Mouse (Mus musculus) hindbrain, embryonic 12.5 days (tissue): ENCODE data around the gene Vstm4. TPM values are rescaled to one million over a fixed set of nuclear protein-coding genes. Genes with fewer than 3 reads are reported as not detected.

Experiments used
- ATAC-seq: fragments of 200-750 bp; cut with Nextera tagmentation; 2 replicates; pipeline ENCODE4 v1.8.0; 2017; ENCODE audit warnings: moderate TSS enrichment; ENCODE audit not compliant: low FRiP score
- H3K27ac ChIP-seq: fragments of 300-500 bp; sonication (generic); 2 replicates; pipeline ENCODE4 v1.5.1; 2016; ENCODE audit warnings: mild to moderate bottlenecking
- H3K27me3 ChIP-seq: fragments of 300-500 bp; sonication (generic); 2 replicates; pipeline ENCODE4 v1.6.1; 2016; ENCODE audit warnings: mild to moderate bottlenecking
- H3K36me3 ChIP-seq: fragments of 300-500 bp; sonication (generic); 2 replicates; pipeline ENCODE4 v1.6.1; 2016; ENCODE audit warnings: mild to moderate bottlenecking
- H3K4me1 ChIP-seq: fragments of 300-500 bp; sonication (generic); 2 replicates; pipeline ENCODE4 v1.6.1; 2016
- H3K4me2 ChIP-seq: fragments of 300-500 bp; sonication (generic); replicated peaks from 2 replicates; pipeline ENCODE4 v1.6.1; 2016; ENCODE audit warnings: mild to moderate bottlenecking
- H3K4me3 ChIP-seq: fragments of 300-500 bp; sonication (generic); 2 replicates; pipeline ENCODE4 v1.5.1; 2016; ENCODE audit warnings: mild to moderate bottlenecking
- H3K9ac ChIP-seq: fragments of 300-500 bp; sonication (generic); 2 replicates; pipeline ENCODE4 v1.6.1; 2016; ENCODE audit warnings: mild to moderate bottlenecking, moderate library complexity
- H3K9me3 ChIP-seq: fragments of 300-500 bp; sonication (generic); replicated peaks from 2 replicates; pipeline ENCODE4 v1.6.1; 2016; ENCODE audit warnings: mild to moderate bottlenecking
- whole genome bisulfite sequencing: fragments of 180-500 bp; shearing (Covaris S2); methylation state at CpG from one replicate; pipeline ENCODE4 v1.1.7; 2016; 5-methylcytosine and 5-hydroxymethylcytosine counted together
- polyA plus RNA-seq: library from polyadenylated mRNA; unstranded; fragments of >200 nt; fragmentation: Nextera tagmentation; extraction: Ambion mirVana; gene quantifications from 2 replicates; pipeline ENCODE4 v1.2.1, GENCODE M21; 2016

Gene Vstm4
- polyA plus RNA-seq, 1 experiment from 2014 or later = 7.3 TPM

DNA sequence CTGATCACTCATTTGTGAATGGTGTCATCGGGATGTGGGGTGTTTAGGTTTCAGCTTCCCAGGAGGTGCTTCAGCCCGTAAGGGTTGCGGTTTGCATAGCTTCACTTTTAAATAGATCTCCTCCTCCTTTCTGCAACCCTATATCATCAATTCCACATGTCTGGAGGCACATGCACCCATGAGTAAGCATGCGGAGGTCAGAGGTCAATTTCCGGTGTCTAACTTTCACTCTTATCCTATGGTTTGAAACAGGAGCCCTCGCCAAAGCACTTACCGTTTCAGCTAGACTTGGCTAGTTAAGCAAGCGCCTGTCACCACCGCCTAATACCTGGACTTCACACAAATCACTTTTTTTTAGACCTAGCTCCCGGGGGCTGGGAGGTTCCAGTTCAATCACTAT lies 108.2 kb downstream of the Vstm4 start:
- no peak overlapping the region for H3K4me3 ChIP-seq
- no peaks in the 10 kb centered on the region for H3K27me3 ChIP-seq
- no peak overlapping the region for H3K27ac ChIP-seq
- ATAC-seq = no peak
- no peaks in the 10 kb centered on the region for H3K36me3 ChIP-seq
- 69% methylated on average over 10 of the region's 10 CpGs for WGBS
- no peak overlapping the region for H3K4me2 ChIP-seq
- H3K9me3 ChIP-seq = no peaks in the 10 kb centered on the region
- no peak overlapping the region for H3K9ac ChIP-seq
- H3K4me1 ChIP-seq = no peaks in the 10 kb centered on the region; the same call in 1 of the 2 replicates

DNA sequence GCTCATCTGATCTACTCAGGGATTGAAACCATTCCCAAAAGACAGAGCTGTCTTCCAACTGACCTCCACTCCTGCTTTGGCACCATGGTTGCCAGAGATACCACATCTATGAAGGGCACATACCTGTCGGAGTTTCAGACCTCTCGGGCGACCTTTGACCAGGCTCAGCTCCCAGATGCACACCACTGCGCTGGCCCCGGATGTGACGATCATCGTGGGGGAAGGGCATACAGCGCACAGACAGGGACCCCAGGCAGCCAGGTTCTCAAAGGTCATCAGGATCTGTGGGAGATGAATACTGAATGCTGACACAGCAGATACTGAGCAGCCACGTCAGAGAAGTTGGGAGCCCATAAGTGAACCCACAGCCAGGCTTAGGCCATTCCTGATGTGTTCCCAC lies 114.1 kb downstream of the Vstm4 start:
- no peak for ATAC-seq
- Histone ChIP-seq H3K9ac (no peak overlapping the region), H3K4me2 (no peak overlapping the region), H3K4me3 (no peak overlapping the region), H3K4me1 (no peaks in the 10 kb centered on the region), H3K27ac (no peak overlapping the region), H3K27me3 (no peaks in the 10 kb centered on the region), H3K9me3 (no peaks in the 10 kb centered on the region), H3K36me3 (no peaks in the 10 kb centered on the region)
- WGBS = 72% methylated on average over 9 of the region's 9 CpGs

DNA sequence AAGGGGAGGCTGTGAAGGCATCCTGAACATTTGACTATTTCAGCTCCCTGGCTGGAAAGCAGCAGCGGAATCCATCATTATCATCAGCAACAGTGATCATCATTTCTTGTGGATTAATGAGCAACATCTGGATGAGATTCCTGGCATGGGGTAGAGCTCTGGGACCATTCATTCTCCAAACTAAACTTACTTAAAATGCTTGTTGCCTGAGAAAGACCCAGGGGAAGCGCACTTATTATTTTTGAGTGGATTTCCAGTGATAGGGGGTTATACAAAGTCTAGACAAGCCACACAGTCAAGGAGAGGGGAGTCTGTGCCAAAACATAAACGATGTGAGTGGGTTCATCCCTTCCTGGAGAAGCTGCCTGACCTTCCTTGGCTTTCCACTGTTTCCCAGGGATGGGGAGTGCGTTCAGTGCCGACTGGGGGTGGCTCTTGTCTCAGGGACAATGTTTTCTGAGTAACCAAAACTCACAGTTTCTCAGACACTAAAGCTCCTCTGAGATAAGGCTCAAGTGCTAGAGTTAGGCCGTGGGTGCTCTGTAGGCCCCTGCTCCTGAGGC lies 127.7 kb downstream of the Vstm4 start:
- no peak overlapping the region for H3K9ac ChIP-seq
- no peaks in the 10 kb centered on the region for H3K4me1 ChIP-seq
- H3K9me3 ChIP-seq = no peaks in the 10 kb centered on the region
- 81% methylated on average over 6 of the region's 6 CpGs for WGBS
- H3K4me2 ChIP-seq = no peak overlapping the region
- no peaks in the 10 kb centered on the region for H3K27me3 ChIP-seq
- no peaks in the 10 kb centered on the region for H3K36me3 ChIP-seq
- ATAC-seq = no peak
- H3K4me3 ChIP-seq = no peak overlapping the region
- H3K27ac ChIP-seq = no peak overlapping the region

DNA sequence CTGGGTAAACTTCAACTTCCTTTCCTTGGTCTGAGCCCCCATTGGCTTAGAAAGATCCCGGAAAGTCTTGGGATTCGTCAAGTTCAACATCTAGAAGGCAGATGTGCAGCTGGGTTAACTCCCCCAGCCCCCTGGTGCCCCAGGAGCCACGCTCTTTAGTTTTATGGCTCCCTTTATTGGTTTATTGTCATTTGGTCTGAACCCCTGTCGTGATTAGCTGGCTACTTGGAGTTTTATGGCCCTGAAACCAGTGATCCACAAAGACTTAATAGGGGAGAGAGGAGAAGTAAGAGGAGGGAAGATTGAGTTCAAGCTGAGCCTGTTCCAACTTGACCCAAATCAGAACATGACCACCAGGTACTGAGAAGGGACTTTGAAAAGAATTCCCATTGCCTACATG lies 130.1 kb downstream of the Vstm4 start:
- H3K4me3 ChIP-seq = no peak overlapping the region
- H3K27ac ChIP-seq = no peak overlapping the region
- no peak for ATAC-seq
- H3K4me2 ChIP-seq = no peak overlapping the region
- H3K9ac ChIP-seq = no peak overlapping the region
- 57% methylated on average over 4 of the region's 4 CpGs for WGBS
- no peaks in the 10 kb centered on the region for H3K27me3 ChIP-seq
- H3K9me3 ChIP-seq = no peaks in the 10 kb centered on the region
- H3K36me3 ChIP-seq = no peaks in the 10 kb centered on the region
- no peaks in the 10 kb centered on the region for H3K4me1 ChIP-seq

Other genes starting within 250 kb of the Vstm4 start
- 0.14 and 0.21 TPM in 2 replicates for gene 3425401B19Rik, start 171.5 kb upstream of the Vstm4 start, polyA plus RNA-seq
- gene Tmem273, start 70.8 kb upstream of the Vstm4 start, polyA plus RNA-seq = 0.30 and 0.47 TPM in 2 replicates
- gene Fam170b, start 22.8 kb upstream of the Vstm4 start, polyA plus RNA-seq = not detected in 2 replicates
- 0.40 and 0.43 TPM in 2 replicates for gene Lrrc18, start 134.6 kb downstream of the Vstm4 start, polyA plus RNA-seq